Mouse (Mus musculus) liver, embryonic 15.5 days (tissue): ENCODE measurements around the gene Hspbp1. TPM values are rescaled to one million over a fixed set of nuclear protein-coding genes. Genes with fewer than 3 reads are reported as not detected.

Source experiments
- ATAC-seq: fragments of 200-750 bp; cut with Nextera tagmentation; 2 replicates; pipeline ENCODE4 v1.8.0; 2017; ENCODE audit warnings: moderate number of reproducible peaks, mild to moderate bottlenecking, moderate library complexity; ENCODE audit not compliant: insufficient read depth
- H3K27ac ChIP-seq: fragments of 300-500 bp; sonication (generic); replicated peaks from 2 replicates; pipeline ENCODE4 v1.5.1; 2015; ENCODE audit warnings: mild to moderate bottlenecking, inconsistent platforms
- H3K27me3 ChIP-seq: fragments of 300-500 bp; sonication (generic); 2 replicates; pipeline ENCODE4 v1.6.1; 2015; ENCODE audit warnings: mild to moderate bottlenecking, inconsistent platforms
- H3K36me3 ChIP-seq: fragments of 300-500 bp; sonication (generic); replicated peaks from 2 replicates; pipeline ENCODE4 v1.6.1; 2015; ENCODE audit warnings: moderate library complexity, mild to moderate bottlenecking, inconsistent platforms
- H3K4me1 ChIP-seq: fragments of 300-500 bp; sonication (generic); replicated peaks from 2 replicates; pipeline ENCODE4 v1.6.1; 2015; ENCODE audit warnings: inconsistent platforms
- H3K4me2 ChIP-seq: fragments of 300-500 bp; sonication (generic); 2 replicates; pipeline ENCODE4 v1.6.1; 2015; ENCODE audit warnings: moderate library complexity, mild to moderate bottlenecking, inconsistent platforms
- H3K4me3 ChIP-seq: fragments of 300-500 bp; sonication (generic); replicated peaks from 2 replicates; pipeline ENCODE4 v1.5.1; 2015; ENCODE audit warnings: mild to moderate bottlenecking, inconsistent platforms
- H3K9ac ChIP-seq: fragments of 300-500 bp; sonication (generic); 2 replicates; pipeline ENCODE4 v1.6.1; 2015; ENCODE audit warnings: moderate library complexity, mild to moderate bottlenecking, inconsistent platforms
- H3K9me3 ChIP-seq: fragments of 300-500 bp; sonication (generic); replicated peaks from 2 replicates; pipeline ENCODE4 v1.6.1; 2016; ENCODE audit warnings: inconsistent platforms
- WGBS: fragments of 180-500 bp; shearing (Covaris S2); methylation state at CpG from one replicate; pipeline ENCODE4 v1.1.7; 2015; ENCODE audit warnings: mixed read lengths; ENCODE audit not compliant: insufficient replicate concordance; 5-methylcytosine and 5-hydroxymethylcytosine counted together
- polyA plus RNA-seq: library from polyadenylated mRNA; unstranded; fragments of >200 nt; fragmentation: Nextera tagmentation; extraction: Ambion mirVana; gene quantifications from 2 replicates; pipeline ENCODE4 v1.2.1, GENCODE M21; 2015

Hspbp1 gene
- polyA plus RNA-seq, 1 experiment from 2014 or later: 54.4 TPM

- Histone ChIP-seq H3K4me2 (no peak overlapping the region), H3K36me3 (peaks cover 51% of the 10 kb centered on the region), H3K4me1 (peaks cover 37% of the 10 kb centered on the region), H3K4me3 (no peak overlapping the region), H3K9me3 (no peaks in the 10 kb centered on the region), H3K27ac (0 out of 2 replicates have a peak overlapping the region, but pooled peaks have one; percentile 6), H3K9ac (no peak overlapping the region), H3K27me3 (no peaks in the 10 kb centered on the region)
- 88% methylated on average over 8 of the region's 8 CpGs for WGBS
- no peak for ATAC-seq
Observed at GRCm38 (mm10) chr7:4668506-4668905, 16.4 kb downstream of the Hspbp1 start.

- peaks cover 55% of the 10 kb centered on the region for H3K36me3 ChIP-seq
- no peak for ATAC-seq
Observed at GRCm38 (mm10) chr7:4666871-4667270, 18.0 kb downstream of the Hspbp1 start.

GRCm38 (mm10) chr7:4663742-4664141, 21.1 kb downstream of the Hspbp1 start:
- Histone ChIP-seq H3K4me2 (no peak overlapping the region), H3K9ac (no peak overlapping the region), H3K4me1 (peaks cover 25% of the 10 kb centered on the region), H3K4me3 (no peak overlapping the region), H3K9me3 (no peaks in the 10 kb centered on the region), H3K27ac (no peak overlapping the region), H3K27me3 (no peaks in the 10 kb centered on the region), H3K36me3 (peaks cover 36% of the 10 kb centered on the region)
- ATAC-seq: no peak
- 72% methylated on average over 2 of the region's 2 CpGs for WGBS

More at GRCm38 (mm10) chr7:4666871-4667270, 18.0 kb downstream of the Hspbp1 start:
- Histone ChIP-seq H3K27ac (no peak overlapping the region), H3K9me3 (no peaks in the 10 kb centered on the region), H3K27me3 (no peaks in the 10 kb centered on the region), H3K4me2 (no peak overlapping the region), H3K4me3 (no peak overlapping the region), H3K4me1 (peaks cover 35% of the 10 kb centered on the region), H3K9ac (no peak overlapping the region)
- WGBS: 90% methylated on average over 5 of the region's 5 CpGs

DNA sequence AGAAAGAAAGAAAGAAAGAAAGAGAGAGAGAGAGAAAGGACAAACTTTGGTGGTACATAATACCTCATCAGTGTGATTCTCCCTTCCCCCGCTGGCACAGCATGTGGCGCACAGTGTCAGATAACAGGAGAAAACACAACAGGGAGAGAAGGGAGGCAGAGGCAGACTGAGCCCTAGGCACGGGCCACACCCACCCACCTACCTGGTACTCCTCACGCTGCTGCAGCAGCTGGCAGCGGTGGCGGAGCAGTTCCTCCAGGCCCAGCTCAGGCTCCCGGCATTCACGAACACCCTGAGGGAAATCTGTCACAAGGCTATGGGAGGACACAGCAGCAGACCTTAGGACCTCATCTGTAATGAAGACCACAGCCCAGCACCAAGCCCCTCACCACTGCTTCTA, 21.7 kb downstream of the Hspbp1 start:
- WGBS: 60% methylated on average over 8 of the region's 8 CpGs

DNA sequence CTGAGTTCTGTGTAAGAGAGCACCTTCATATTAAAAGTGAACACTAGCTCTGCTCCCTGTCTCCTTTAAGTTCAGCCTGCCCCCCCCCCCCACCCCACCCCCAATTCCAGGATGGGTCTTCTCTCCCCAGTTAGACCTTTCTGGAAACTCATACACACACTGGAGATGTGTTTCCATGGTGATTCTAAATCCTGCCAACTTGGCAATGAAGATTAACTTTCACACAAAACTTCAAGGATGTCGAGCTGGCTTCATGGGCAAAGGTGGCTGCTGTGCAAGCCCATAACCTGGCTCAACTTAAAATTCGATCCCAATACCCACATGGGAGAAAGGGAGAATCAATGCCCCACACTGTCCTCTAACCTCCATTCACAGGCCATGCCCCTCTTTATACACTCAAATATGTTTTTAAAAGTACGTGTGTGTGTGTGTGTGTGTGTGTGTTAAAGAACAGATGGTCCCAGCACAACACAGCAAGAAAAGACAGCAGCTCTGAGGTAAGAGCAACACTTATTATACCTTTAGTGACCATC, 24.9 kb downstream of the Hspbp1 start:
- Histone ChIP-seq H3K4me3 (peak overlapping the region; percentile 92), H3K9me3 (no peaks in the 10 kb centered on the region), H3K27ac (peak overlapping the region; percentile 92; the same call in 1 of the 2 replicates), H3K9ac (peak overlapping the region; percentile 98), H3K36me3 (peaks cover 17% of the 10 kb centered on the region), H3K27me3 (no peaks in the 10 kb centered on the region), H3K4me1 (peaks cover 52% of the 10 kb centered on the region), H3K4me2 (peak overlapping the region; percentile 96)
- 70% methylated on average over 3 of the region's 3 CpGs for WGBS
- no peak for ATAC-seq

More for the DNA sequence above, 21.7 kb downstream of the Hspbp1 start:
- Histone ChIP-seq H3K36me3 (peaks cover 30% of the 10 kb centered on the region), H3K9ac (no peak overlapping the region), H3K4me1 (peaks cover 24% of the 10 kb centered on the region), H3K9me3 (no peaks in the 10 kb centered on the region), H3K27me3 (no peaks in the 10 kb centered on the region), H3K27ac (no peak overlapping the region), H3K4me3 (no peak overlapping the region), H3K4me2 (no peak overlapping the region)
- no peak for ATAC-seq

GRCm38 (mm10) chr7:4658912-4659551, 25.8 kb downstream of the Hspbp1 start, which contains the start of gene Ppp6r1:
Gene Ppp6r1 (minus strand): TSS chr7:4659019.
- ATAC-seq: peak; percentile 98
- WGBS: under 1% methylated on average over 54 of the region's 54 CpGs
- peaks cover 17% of the 10 kb centered on the region; the same call in 1 of the 2 replicates for H3K36me3 ChIP-seq
- H3K27ac ChIP-seq: peak within 1 kb of the TSS; percentile 92
- no peaks in the 10 kb centered on the region for H3K9me3 ChIP-seq
- H3K4me1 ChIP-seq: peaks cover 60% of the 10 kb centered on the region
- H3K4me3 ChIP-seq: peak within 1 kb of the TSS; percentile 92
- H3K27me3 ChIP-seq: no peaks in the 10 kb centered on the region
- peak within 1 kb of the TSS; percentile 98 for H3K9ac ChIP-seq
- H3K4me2 ChIP-seq: peak within 1 kb of the TSS; percentile 96

DNA sequence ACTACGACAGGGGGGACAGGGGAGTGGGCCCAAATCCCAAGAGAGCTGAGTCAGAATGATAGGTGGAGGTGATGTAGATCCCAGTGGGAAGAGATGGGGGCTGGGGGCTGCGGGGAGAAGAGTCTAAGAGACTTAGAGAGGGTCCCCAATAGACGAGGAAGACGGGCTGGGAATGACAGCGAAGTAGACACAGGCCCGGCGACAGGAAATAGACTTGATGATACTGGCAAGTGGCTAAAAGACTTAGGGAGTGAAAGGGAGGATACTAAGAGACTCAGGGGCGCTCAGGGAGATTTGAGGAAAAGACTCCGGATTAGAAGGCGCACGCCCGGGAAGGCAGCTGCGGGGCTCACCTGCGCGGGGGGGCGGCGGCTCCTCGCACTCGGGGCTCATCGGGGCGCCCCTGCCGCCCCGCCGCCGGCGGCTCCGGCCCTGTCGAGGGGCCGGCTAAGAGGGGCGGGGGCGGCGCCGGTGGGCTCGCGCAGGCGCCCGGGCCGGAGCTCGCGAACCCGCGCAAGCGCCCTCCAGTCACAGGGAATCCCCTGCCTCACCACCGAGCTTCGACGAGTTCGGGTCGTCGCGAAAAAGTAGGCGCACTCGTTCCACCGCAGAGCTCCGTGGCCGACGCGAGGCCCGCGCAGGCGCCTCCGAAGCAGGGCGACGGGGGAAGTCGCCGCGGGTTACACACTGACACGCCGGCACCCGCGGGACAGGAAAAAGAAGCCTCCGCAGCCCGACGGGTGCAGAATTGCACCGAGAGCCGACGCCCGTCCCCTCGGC, 26.6 kb downstream of the Hspbp1 start:
- peak; percentile 47 for ATAC-seq
- under 1% methylated on average over 62 of the region's 78 CpGs for WGBS
- Histone ChIP-seq H3K9ac (peak overlapping the region; percentile 98), H3K27me3 (no peaks in the 10 kb centered on the region), H3K9me3 (no peaks in the 10 kb centered on the region), H3K4me3 (peak overlapping the region; percentile 92), H3K27ac (peak overlapping the region; percentile 92), H3K4me1 (peaks cover 66% of the 10 kb centered on the region), H3K36me3 (peaks cover 24% of the 10 kb centered on the region), H3K4me2 (peak overlapping the region; percentile 96)

DNA sequence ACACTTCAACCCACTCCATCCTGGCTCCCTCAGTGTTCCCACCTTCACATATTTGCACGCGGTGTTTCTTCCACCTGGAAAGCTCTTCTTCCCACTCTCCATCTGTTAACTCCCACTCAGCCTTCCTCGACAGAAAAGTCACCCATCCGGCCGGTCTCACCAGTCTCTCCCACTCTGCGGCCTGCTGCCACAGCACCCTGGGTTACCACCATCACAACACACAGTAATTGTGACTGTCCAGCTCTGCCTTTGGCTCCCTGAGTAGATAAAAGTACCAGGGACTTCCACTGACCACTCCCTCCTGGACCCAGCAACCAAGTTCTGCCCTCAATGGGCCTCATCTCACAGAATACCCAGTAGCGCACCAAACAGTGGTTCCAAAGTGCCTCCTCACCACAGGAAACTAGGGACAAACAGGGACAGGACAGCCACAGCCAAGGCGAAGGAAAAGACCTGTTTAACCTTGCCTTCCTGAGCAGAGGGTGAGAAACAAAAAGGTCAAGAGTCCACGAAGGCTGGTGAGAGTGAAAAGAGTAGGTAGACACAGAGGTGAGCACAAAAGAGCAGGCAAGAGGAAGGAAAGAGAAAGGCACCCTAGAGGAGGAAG, 27.2 kb downstream of the Hspbp1 start:
- peaks cover 30% of the 10 kb centered on the region for H3K36me3 ChIP-seq
- H3K27me3 ChIP-seq: no peaks in the 10 kb centered on the region
- peaks cover 70% of the 10 kb centered on the region for H3K4me1 ChIP-seq
- ATAC-seq: no peak
- H3K4me3 ChIP-seq: peak overlapping the region; percentile 92
- peak overlapping the region; percentile 92 for H3K27ac ChIP-seq
- no peaks in the 10 kb centered on the region for H3K9me3 ChIP-seq
- peak overlapping the region; percentile 98 for H3K9ac ChIP-seq
- H3K4me2 ChIP-seq: peak overlapping the region; percentile 96
- 28% methylated on average over 9 of the region's 9 CpGs for WGBS

DNA sequence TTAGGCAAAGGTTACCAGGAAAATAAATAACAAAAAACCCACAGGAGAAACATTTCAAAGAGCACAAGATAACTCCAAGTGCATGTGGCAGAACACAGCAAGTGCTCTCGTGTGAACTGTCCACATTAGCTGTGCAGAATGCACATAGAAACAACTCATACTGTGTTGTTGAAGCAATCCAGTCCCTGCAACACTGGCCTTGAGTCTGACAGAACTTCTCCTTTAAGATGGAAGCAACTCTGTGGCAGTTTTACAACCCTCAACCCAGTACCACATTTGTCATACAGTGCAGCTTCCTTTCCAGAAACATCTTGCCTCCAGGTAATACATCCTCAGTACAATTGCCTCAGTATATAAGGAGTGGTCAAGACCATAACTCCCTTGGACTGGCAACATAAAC, 28.1 kb downstream of the Hspbp1 start:
- 10% methylated on average over 1 of the region's 1 CpGs for WGBS

DNA sequence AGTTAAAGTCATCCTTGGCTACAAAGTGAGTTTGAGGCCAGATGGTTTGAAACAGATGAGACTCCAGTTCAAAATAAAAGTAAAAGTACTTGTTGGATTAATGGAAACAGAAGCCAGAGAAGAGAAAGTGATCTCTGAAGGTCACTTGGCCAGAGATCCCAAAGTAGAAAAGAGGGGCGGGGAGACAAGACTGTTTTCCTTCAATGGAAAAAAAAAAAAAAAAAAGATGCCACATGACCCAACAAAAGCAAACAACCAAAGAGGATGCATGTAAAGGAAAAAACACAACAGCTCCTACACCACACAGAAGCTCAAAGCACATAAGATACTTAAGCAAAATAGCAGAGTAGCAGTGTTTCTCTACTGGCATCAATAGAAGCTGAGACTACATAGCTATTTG, 29.0 kb downstream of the Hspbp1 start:
- Histone ChIP-seq H3K27ac (no peak overlapping the region), H3K9ac (0 out of 2 replicates have a peak overlapping the region, but pooled peaks have one; percentile 13), H3K4me2 (peak overlapping the region; percentile 96), H3K4me3 (peak overlapping the region; percentile 92; the same call in 1 of the 2 replicates), H3K27me3 (no peaks in the 10 kb centered on the region), H3K9me3 (no peaks in the 10 kb centered on the region), H3K4me1 (peaks cover 84% of the 10 kb centered on the region), H3K36me3 (peaks cover 40% of the 10 kb centered on the region)
- ATAC-seq: no peak
- 71% methylated on average over 1 of the region's 1 CpGs for WGBS

More for the DNA sequence above, 28.1 kb downstream of the Hspbp1 start:
- Histone ChIP-seq H3K4me3 (peak overlapping the region; percentile 92), H3K27ac (peak overlapping the region; percentile 92), H3K36me3 (peaks cover 33% of the 10 kb centered on the region), H3K4me1 (peaks cover 77% of the 10 kb centered on the region), H3K4me2 (peak overlapping the region; percentile 96), H3K9ac (peak overlapping the region; percentile 98), H3K27me3 (no peaks in the 10 kb centered on the region), H3K9me3 (no peaks in the 10 kb centered on the region)
- ATAC-seq: no peak
